Mouse (Mus musculus): ENCODE data around the gene Fbxl21.

The Fbxl21 gene

GRCm38 (mm10) chr13:56582720-56583119, 60.4 kb downstream of the Fbxl21 start:
- no peak for DNase-seq

DNA sequence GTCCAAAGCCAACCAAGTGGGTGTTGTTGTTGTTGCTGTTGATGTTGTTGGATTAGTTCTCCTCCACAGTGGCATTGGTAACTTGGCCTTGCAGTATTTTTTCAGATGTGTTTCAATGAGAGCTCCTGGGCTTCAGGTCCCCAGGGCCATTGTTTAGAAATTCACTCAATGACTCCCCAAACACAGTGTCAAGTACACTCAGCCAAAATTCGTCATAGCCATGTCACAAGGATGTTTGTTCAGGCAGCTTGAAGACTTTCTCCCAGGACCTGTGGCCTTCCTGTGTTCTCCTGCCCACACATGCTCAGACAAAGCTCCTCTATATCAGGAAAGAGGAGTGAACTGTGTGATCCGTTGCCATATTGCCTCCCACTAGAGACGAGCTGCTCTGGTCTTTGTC, 63.8 kb downstream of the Fbxl21 start:
- no peak for DNase-seq

Measured in right cerebral cortex, adult 18-20 months (tissue).